Mouse (Mus musculus): ENCODE results near the gene Tgfa. TPM values are rescaled to one million over a fixed set of nuclear protein-coding genes. Genes with fewer than 3 reads are reported as not detected.

Tgfa gene
- total and polyA plus RNA-seq, 3 experiments = 7.8 to 9.1 TPM; not detected in 1

DNA sequence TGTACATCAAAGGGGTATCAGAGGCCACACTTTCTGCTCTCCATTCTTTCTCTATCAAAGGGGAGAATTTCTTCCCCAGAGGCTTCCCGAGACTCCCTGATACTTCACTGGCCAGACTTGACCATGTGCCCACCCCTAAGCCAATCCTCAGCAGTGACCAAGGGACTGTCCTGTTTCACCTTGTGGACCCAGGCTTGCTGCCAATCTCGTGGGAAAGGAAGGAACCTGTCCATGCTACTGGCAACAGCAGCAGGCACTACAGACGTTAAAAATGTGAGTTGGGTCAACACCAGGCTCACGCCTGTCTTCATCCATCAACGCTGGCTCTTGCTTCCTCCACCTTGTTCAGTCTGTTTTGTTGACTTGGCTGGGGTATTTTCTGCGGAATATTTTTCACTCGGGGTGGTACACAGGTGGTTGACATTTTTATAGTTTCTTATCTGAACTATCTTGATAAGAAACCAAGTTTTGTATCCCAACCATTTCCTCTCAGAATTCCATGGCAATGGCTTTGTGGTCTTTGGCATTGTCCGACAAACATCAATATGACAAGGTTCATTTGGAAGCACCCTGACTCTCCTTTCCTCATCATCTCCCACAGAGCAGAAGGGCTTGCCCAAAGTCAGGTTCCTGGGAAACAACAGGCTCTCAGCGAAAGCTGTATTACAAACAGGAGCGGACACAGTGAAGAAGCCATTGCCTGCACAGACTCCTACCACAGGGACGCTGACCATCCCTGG, 6.1 kb upstream of the Tgfa start:
- H3K36me3 ChIP-seq (ENCODE audit: control insufficient read depth in 1 of 2, insufficient read depth in 2 of 2, low read length in 2 of 2) = no peaks in the 10 kb centered on the region
- no peak overlapping the region for H3K4me3 ChIP-seq (ENCODE audit: control insufficient read depth in 1 of 2, insufficient read depth in 1 of 2, low read depth in 2 of 2, low read length in 2 of 2)
- no peaks in the 10 kb centered on the region for H3K79me2 ChIP-seq (ENCODE audit: control insufficient read depth, insufficient read depth, low read length, poor library complexity)
- peaks cover 0 to 14% of the 10 kb centered on the region in 2 experiments; a peak in 1 of 4 replicates for H3K4me1 ChIP-seq (ENCODE audit: control insufficient read depth in 1 of 2, insufficient read depth in 2 of 2, low read length in 2 of 2)
- no peak overlapping the region for H3K27ac ChIP-seq (ENCODE audit: control insufficient read depth, low read depth, low read length)
- TF ChIP-seq MAX (IDR thresholded peaks at IDR 0.05; ENCODE audit: low read length) (no peak), ETS1 (IDR thresholded peaks at IDR 0.05; ENCODE audit: low read depth, low read length) (no peak), RAD21 (IDR thresholded peaks at IDR 0.05; ENCODE audit: low read depth, low read length) (no peak), TAL1 (IDR thresholded peaks at IDR 0.05; ENCODE audit: low read length) (no peak), TCF12 (IDR thresholded peaks at IDR 0.05; ENCODE audit: low read depth, low read length) (no peak), GATA1 (IDR thresholded peaks at IDR 0.05; ENCODE audit: low read depth, low read length) (no peak), EP300 (IDR thresholded peaks at IDR 0.05; ENCODE audit: low read depth in 1 of 2, low read length in 2 of 2) (no peak), USF2 (IDR thresholded peaks at IDR 0.05; ENCODE audit: borderline replicate concordance in 1 of 2, insufficient read depth in 1 of 2, low read depth in 1 of 2, low read length in 2 of 2) (no peak)
- H3K27me3 ChIP-seq (ENCODE audit: control insufficient read depth in 1 of 2, insufficient read depth in 2 of 2, low read length in 2 of 2) = peaks cover 0 to 1% of the 10 kb centered on the region in 2 experiments; a peak in 1 of 4 replicates
- no peak for DNase-seq (ENCODE audit: low read depth, low spot score)
- no peaks in the 10 kb centered on the region for H3K9me3 ChIP-seq (replicated peaks; ENCODE audit: insufficient read depth, low read length)
- no peak overlapping the region for H3K9ac ChIP-seq (ENCODE audit: control insufficient read depth, low read depth, low read length, poor library complexity, severe bottlenecking)

DNA sequence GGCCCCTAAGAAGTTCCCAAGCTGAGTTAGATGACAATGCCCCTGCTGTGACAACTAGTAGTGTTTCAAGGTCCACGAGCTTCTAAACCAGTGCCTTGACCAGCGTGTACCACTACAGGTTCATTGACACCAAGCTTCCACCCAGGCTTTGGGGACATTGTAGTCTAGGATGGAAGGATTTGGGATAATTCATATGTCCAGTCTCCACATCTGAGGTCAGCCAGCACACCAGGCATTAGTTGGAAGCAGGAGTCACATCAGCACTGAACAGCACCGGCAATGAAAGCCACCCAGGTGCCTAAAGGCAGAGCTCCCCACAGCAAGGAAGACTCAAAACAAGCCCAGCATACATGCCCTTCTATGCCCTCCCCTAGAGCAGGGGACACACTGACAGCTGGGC, 4.4 kb upstream of the Tgfa start:
- H3K9ac ChIP-seq (ENCODE audit: control insufficient read depth, low read depth, low read length, poor library complexity, severe bottlenecking) = no peak overlapping the region
- H3K27ac ChIP-seq (ENCODE audit: control insufficient read depth, low read depth, low read length) = no peak overlapping the region
- H3K4me3 ChIP-seq (ENCODE audit: control insufficient read depth in 1 of 2, insufficient read depth in 1 of 2, low read depth in 2 of 2, low read length in 2 of 2) = no peak overlapping the region
- peaks cover 5% of the 10 kb centered on the region; the same call in 1 of the 2 replicates for H3K79me2 ChIP-seq (ENCODE audit: control insufficient read depth, insufficient read depth, low read length, poor library complexity)
- DNase-seq (ENCODE audit: low read depth, low spot score) = no peak
- H3K36me3 ChIP-seq (ENCODE audit: control insufficient read depth in 1 of 2, insufficient read depth in 2 of 2, low read length in 2 of 2) = no peaks in the 10 kb centered on the region
- H3K9me3 ChIP-seq (replicated peaks; ENCODE audit: insufficient read depth, low read length) = no peaks in the 10 kb centered on the region
- peaks cover 0 to 13% of the 10 kb centered on the region in 2 experiments; a peak in 2 of 4 replicates for H3K4me1 ChIP-seq (ENCODE audit: control insufficient read depth in 1 of 2, insufficient read depth in 2 of 2, low read length in 2 of 2)
- no peak for TF ChIP-seq BHLHE40 (IDR thresholded peaks at IDR 0.05; ENCODE audit: borderline replicate concordance, low read depth, low read length)
- peaks cover 0 to 1% of the 10 kb centered on the region in 2 experiments; a peak in 1 of 4 replicates for H3K27me3 ChIP-seq (ENCODE audit: control insufficient read depth in 1 of 2, insufficient read depth in 2 of 2, low read length in 2 of 2)

DNA sequence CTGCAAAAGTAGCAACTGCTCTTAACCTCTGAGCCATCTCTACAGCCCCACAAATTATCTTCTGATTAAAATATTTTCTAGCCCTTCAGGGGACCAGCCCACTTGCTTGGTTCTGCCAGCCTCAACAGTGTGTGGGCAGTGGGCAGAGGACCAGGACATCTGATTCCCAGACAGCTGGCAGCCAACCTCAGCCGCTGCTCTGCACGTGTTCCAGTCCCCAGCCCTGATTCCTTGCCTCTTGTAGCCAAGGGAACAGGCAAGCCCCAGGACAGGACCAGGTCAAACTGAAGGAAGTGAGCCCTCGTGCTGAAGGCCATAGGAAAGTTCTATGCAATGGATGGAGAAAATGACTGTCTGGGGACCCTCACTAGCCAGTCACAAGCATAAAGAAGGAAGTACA, 2.0 kb upstream of the Tgfa start:
- Histone ChIP-seq H3K79me2 (ENCODE audit: control insufficient read depth, insufficient read depth, low read length, poor library complexity) (peaks cover 6% of the 10 kb centered on the region; the same call in 1 of the 2 replicates), H3K36me3 (ENCODE audit: control insufficient read depth in 1 of 2, insufficient read depth in 2 of 2, low read length in 2 of 2) (peaks cover 0 to 4% of the 10 kb centered on the region in 2 experiments; a peak in 2 of 4 replicates), H3K27me3 (ENCODE audit: control insufficient read depth in 1 of 2, insufficient read depth in 2 of 2, low read length in 2 of 2) (no peaks in the 10 kb centered on the region), H3K9me3 (replicated peaks; ENCODE audit: insufficient read depth, low read length) (no peaks in the 10 kb centered on the region), H3K9ac (ENCODE audit: control insufficient read depth, low read depth, low read length, poor library complexity, severe bottlenecking) (no peak overlapping the region), H3K27ac (ENCODE audit: control insufficient read depth, low read depth, low read length) (no peak overlapping the region), H3K4me1 (ENCODE audit: control insufficient read depth in 1 of 2, insufficient read depth in 2 of 2, low read length in 2 of 2) (peaks cover 0 to 13% of the 10 kb centered on the region in 2 experiments; a peak in 2 of 4 replicates), H3K4me3 (ENCODE audit: control insufficient read depth in 1 of 2, insufficient read depth in 1 of 2, low read depth in 2 of 2, low read length in 2 of 2) (no peak overlapping the region)
- no peak for DNase-seq (ENCODE audit: low read depth, low spot score)
- TF ChIP-seq MYC (IDR thresholded peaks at IDR 0.05; ENCODE audit: low read depth, low read length) = no peak
- no peak for TF ChIP-seq USF2 (IDR thresholded peaks at IDR 0.05; ENCODE audit: borderline replicate concordance in 1 of 2, insufficient read depth in 1 of 2, low read depth in 1 of 2, low read length in 2 of 2)
- no peak for TF ChIP-seq GATA1 (IDR thresholded peaks at IDR 0.05; ENCODE audit: low read depth, low read length)
- TF ChIP-seq CHD2 (IDR thresholded peaks at IDR 0.05; ENCODE audit: low read length) = no peak
- no peak for TF ChIP-seq MAX (IDR thresholded peaks at IDR 0.05; ENCODE audit: low read length)
- no peak for TF ChIP-seq POLR2A (IDR thresholded peaks at IDR 0.05; ENCODE audit: control insufficient read depth in 1 of 2, insufficient read depth in 1 of 2, low read depth in 1 of 2, low read length in 2 of 2, poor library complexity in 1 of 2)
- no peak for TF ChIP-seq ZKSCAN1 (IDR thresholded peaks at IDR 0.05; ENCODE audit: low read depth, low read length)
- no peak for TF ChIP-seq RCOR1 (IDR thresholded peaks at IDR 0.05; ENCODE audit: low read depth, low read length)
- TF ChIP-seq KAT2A (conservative IDR thresholded peaks at IDR 0.05; ENCODE audit: low read depth, low read length) = no peak
- TF ChIP-seq TBP (IDR thresholded peaks at IDR 0.05; ENCODE audit: low read depth, low read length) = no peak
- no peak for TF ChIP-seq CTCF (IDR thresholded peaks at IDR 0.05 in 2 of 3, conservative IDR thresholded peaks at IDR 0.05 in 1 of 3; ENCODE audit: control insufficient read depth in 1 of 3, insufficient read depth in 1 of 3, low read depth in 2 of 3, low read length in 3 of 3, poor library complexity in 1 of 3, severe bottlenecking in 1 of 3)
- no peak for TF ChIP-seq MYB (IDR thresholded peaks at IDR 0.05; ENCODE audit: low read depth, low read length)
- TF ChIP-seq NELFE (IDR thresholded peaks at IDR 0.05; ENCODE audit: low read depth, low read length) = no peak
- TF ChIP-seq POLR2AphosphoS5 (IDR thresholded peaks at IDR 0.05; ENCODE audit: borderline replicate concordance, low read depth, low read length) = no peak
- TF ChIP-seq TAL1 (IDR thresholded peaks at IDR 0.05; ENCODE audit: low read length) = no peak
- TF ChIP-seq MAZ (IDR thresholded peaks at IDR 0.05; ENCODE audit: low read depth, low read length) = no peak
- TF ChIP-seq ETS1 (IDR thresholded peaks at IDR 0.05; ENCODE audit: low read depth, low read length) = no peak
- no peak for TF ChIP-seq MEF2A (IDR thresholded peaks at IDR 0.05; ENCODE audit: extremely low read depth, insufficient replicate concordance, low read depth, low read length, poor library complexity, severe bottlenecking)
- TF ChIP-seq ZMIZ1 (IDR thresholded peaks at IDR 0.05; ENCODE audit: low read depth, low read length) = no peak

All from MEL (cell line).